Mouse (Mus musculus): ENCODE measurements around the gene Prtn3.
A peak's percentile ranks its signal among the peaks of the same experiment; 100 is the strongest.

Prtn3 gene

GRCm38 (mm10) chr10:79855558-79856184 is 18.6 kb upstream of the Prtn3 start:
- no peak for DNase-seq (ENCODE audit: low spot score)

GRCm38 (mm10) chr10:79856280-79856679 is 18.0 kb upstream of the Prtn3 start:
- DNase-seq (ENCODE audit: low spot score): no peak

- no peak for DNase-seq (ENCODE audit: low spot score)
These were observed 17.4 kb upstream of the Prtn3 start for GRCm38 (mm10) chr10:79856704-79857451.

GRCm38 (mm10) chr10:79857452-79857811 is 16.8 kb upstream of the Prtn3 start:
- DNase-seq (ENCODE audit: low spot score): no peak

DNA sequence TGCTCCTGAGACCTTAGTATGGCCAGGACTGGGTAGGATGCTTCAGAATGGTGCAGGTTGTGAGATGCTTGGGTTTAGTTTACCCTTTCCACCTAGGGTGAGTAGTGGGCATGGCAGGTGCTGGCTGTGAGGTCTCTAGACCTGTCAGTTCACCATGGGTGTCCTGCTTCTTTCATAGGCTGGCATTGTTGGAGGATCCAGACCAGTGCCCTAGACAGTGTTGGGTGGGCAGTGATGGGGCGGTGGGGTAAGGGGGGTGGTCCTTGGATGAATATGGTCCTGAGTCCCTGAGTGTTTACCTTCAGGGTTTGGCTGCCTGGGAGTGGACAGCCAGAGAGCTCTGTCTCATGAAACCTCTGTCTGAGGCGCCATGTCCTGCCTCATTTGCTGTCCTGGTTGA is 16.4 kb upstream of the Prtn3 start:
- no peak for DNase-seq (ENCODE audit: low spot score)

DNA sequence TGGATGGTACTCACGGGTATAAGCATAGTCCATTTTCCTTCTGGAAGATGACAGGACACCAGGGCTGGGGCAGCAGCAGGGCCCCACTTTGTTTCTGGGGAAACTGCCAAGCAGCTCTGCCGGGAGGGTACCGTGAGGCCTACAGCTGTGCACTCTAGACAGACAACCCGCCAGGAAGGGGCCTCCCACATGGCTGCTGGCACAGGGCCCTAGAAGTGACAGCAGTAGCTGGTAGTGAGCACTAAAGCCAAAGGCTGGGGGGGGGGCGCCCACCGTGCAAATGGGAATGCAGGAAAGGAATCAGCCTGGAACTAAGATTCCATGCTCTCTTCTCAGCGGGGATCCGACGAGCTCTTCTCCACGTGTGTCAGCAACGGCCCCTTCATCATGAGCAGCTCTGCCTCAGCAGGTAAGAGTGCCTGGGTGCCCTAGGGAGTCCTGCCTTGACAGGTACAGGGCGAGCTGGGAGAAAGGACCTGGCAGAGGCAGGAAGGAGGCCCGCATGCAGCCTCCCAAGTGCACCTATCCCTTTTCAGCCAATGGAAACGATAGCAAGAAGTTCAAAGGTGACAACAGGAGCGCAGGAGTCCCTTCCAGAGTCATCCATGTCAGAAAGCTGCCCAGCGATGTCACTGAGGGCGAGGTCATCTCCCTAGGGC is 15.7 kb upstream of the Prtn3 start:
- peak; percentile 67 for DNase-seq (ENCODE audit: low spot score)

GRCm38 (mm10) chr10:79859116-79859515 is 15.2 kb upstream of the Prtn3 start:
- no peak for DNase-seq (ENCODE audit: low spot score)

DNA sequence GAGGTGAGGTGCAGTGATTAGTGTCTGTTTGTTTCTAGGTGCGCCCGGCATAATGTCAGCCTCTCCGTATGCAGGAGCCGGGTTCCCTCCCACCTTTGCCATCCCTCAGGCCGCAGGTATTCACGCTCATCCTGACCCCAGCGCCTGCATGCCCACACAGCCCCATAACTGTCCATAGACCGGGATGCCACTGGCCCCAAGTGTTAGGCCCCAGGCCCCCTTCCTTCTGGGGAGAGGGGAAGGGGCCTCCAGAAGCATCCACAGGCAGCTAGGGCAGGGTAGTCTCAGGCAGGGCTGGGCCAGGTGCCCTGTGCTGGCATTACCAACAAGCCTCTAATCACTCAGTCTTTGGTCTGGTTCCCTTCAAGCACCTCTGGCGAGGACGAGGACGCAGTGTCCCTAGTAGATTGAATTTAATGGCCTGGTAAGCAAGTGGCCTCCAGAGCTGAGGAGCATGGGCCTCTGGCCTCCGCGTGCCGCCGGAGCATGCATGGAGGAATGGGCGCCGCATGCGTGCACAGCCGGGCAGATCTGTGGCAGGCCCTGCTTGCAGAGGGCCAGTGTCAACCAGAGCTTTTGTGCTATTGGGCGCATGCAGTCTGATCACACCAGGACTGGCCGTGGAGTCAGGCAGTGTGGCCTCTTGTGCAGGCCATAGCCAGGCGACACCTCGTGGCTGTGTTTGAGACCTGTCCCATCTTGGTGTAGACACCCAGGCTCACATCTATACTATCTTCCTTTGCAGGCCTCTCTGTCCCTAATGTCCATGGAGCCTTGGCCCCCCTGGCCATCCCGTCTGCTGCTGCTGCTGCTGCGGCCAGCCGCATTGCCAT is 14.0 kb upstream of the Prtn3 start:
- DNase-seq (ENCODE audit: low spot score): no peak

GRCm38 (mm10) chr10:79861230-79862048 is 12.8 kb upstream of the Prtn3 start:
- no peak for DNase-seq (ENCODE audit: low spot score)

DNA sequence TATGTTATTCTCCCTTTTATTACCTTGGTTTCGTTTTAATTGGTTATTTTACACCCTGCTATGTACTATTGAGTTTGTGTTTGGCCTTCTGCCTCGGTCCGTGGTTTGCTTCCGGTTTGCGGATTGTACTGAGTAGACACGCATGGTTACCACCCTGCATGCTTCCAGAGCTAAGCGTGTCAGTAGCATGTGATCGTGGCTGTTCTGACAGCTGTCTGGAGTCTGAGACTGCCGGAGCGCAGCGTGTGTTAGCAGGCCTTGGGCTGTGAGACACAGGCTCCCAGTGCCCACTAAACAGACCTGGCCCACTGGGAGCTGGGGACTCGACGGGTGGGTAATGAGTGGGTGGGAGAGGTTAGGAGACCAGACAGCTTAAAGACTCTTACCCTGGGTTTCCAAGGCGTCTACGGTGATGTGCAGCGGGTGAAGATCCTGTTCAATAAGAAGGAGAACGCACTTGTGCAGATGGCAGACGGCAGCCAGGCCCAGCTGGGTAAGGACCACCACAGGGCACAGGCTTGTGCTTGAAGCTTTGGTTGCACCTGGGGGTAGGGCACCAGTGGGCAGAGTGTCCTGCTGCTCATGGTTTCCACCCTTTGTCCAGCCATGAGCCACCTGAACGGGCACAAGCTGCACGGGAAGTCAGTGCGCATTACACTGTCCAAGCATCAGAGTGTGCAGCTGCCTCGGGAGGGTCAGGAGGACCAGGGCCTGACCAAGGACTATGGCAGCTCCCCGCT is 12.1 kb upstream of the Prtn3 start:
- DNase-seq (ENCODE audit: low spot score): no peak

DNA sequence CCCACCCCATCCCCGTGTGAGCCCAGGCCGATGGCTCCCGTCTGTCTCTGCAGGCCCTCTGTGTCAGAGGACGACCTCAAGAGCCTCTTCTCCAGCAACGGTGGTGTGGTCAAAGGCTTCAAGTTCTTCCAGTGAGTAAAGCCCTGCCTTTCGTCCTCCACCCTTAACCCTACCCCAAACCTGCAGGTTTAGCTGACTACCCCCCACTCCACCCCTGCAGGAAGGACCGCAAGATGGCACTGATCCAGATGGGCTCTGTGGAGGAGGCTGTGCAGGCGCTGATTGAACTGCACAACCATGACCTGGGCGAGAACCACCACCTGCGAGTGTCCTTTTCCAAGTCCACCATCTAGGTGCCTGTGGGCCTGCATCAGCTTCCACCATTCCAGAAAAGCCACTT is 11.4 kb upstream of the Prtn3 start:
- no peak for DNase-seq (ENCODE audit: low spot score)

- no peak for DNase-seq (ENCODE audit: low spot score)
These were observed 9.7 kb upstream of the Prtn3 start for GRCm38 (mm10) chr10:79864351-79865188.

- no peak for DNase-seq (ENCODE audit: low spot score)
These were observed 9.1 kb upstream of the Prtn3 start for GRCm38 (mm10) chr10:79865189-79865601.

GRCm38 (mm10) chr10:79865801-79866295 is 8.4 kb upstream of the Prtn3 start:
- peak; percentile 72 for DNase-seq (ENCODE audit: low spot score)

DNA sequence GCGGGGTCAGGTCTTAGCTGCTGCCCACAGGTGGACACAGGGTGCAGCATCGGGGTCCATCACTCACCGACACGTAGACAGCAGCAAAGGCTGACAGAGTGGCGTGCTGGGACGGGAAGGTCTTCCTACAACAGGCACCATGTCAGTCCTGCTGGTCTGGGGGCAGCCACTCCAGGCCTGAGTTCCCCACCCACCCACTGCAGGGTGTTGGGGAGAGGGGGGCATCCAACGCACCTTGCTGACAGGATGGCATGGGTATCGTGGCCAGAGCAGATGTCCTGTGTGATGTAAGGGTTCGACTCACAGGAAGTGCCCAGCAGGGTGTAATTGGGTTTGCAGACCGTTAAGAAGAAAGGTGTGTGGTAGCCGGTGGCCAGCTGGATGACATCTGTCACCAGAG is 7.7 kb upstream of the Prtn3 start:
- DNase-seq (ENCODE audit: low spot score): no peak

DNA sequence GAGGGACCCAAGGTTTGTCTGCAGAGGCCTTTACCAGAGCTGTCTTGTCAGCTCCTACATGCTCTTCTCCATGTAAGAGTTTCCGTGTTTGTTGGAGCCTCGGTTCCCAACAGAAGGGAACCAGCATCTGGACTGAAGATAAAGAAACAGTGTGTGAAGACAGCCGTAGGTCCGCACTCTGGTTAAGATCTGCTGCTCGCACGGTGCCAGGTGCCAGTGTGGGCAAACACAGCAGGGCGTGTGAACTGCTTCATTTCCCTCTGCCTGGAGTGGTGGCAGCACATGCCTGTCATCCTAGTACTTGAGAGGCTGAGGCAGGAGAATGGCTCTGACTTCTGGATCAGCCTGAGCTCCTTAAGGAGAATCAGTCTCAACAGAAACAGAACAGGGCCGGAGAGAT is 2.4 kb upstream of the Prtn3 start:
- no peak for DNase-seq (ENCODE audit: low spot score)

DNA sequence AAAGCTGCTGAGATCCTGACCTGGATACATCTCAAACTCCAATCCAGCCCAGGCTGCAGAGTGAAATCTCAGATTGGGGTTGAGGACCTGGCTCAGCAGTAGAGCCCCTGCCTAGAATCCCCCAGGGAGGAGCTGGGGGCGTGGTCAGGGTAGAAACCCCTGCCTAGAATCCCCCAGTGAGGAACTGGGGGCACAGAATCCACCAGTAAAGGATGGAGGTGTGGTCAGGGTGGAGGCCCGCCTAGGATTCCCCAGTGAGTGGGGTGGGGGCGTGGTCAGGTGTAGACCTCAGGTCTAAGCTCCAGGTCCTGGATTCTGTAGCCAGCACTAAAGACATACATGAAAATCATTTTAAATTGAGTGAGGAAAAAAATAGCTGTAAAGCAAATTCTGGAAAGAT is 1.4 kb upstream of the Prtn3 start:
- DNase-seq (ENCODE audit: low spot score): no peak

DNA sequence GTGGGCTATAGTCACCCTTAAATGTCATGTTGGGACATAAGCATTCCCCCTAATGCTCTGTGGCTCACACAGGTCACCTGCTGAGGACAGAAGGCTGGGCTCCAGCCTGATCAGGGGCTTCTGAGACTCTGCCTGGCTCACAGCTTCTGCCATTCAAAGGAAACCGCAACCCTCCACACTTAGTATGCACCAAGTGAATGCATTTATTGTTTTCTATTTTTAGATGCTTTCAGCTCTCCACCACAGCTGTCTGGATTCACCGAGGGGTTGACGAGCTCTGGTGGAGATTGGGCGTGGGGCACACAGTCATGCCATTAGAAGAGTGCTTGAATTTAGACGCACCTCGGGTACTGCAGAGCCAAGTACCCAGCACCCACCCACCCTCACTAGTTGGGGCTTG is 963 bp upstream of the Prtn3 start:
- no peak for DNase-seq (ENCODE audit: low spot score)

DNA sequence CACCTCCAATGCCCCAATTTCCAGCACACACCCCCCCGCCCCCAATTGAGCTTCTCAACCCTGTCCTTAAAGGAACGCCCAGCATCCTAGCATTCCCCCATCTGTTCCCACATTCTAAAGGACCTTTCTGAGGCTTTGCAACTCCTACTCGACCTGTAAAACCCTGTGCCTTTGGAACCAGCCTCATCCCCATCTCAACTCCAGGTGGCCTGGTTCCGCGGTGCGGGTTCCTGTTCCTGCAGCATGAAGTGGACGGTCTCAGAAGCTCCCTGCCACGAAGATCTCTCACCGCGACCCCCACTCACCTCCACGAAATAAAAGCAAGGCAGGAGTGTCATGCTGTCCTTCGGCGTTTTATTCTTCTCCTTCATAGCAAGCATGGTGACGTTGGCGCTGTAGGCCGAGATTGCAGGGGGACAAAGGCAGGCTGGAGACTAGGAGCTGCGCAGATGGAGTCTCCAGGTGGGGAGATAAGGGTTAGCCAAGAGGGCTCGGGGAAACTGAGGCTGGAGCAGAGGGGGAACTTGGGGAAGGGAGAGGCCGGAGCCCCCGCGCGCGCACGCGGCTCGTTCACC is 474 bp upstream of the Prtn3 start:
- DNase-seq (ENCODE audit: low spot score): no peak
